Mouse (Mus musculus) liver, postnatal 0 days (tissue): ENCODE results near the gene Dhodh. TPM values are rescaled to one million over a fixed set of nuclear protein-coding genes. Genes with fewer than 3 reads are reported as not detected.
A peak's percentile ranks its signal among the peaks of the same experiment; 100 is the strongest.

Experiments
- ATAC-seq: fragments of 200-750 bp; cut with Nextera tagmentation; 2 replicates; pipeline ENCODE4 v1.8.0; 2017; ENCODE audit warnings: mild to moderate bottlenecking, moderate library complexity
- DNase-seq: peaks from one replicate; pipeline ENCODE4 v3.0.0-alpha.2; 2016
- H3K27ac ChIP-seq: fragments of 300-500 bp; sonication (generic); 2 replicates; pipeline ENCODE4 v1.5.1; 2014; ENCODE audit warnings: antibody characterized with exemption, moderate library complexity, mild to moderate bottlenecking, low read depth
- H3K27me3 ChIP-seq: fragments of 300-500 bp; sonication (generic); 2 replicates; pipeline ENCODE4 v1.6.1; 2014; ENCODE audit warnings: low read length, control low read depth, mixed read lengths; ENCODE audit not compliant: insufficient read depth
- H3K36me3 ChIP-seq: fragments of 300-500 bp; sonication (generic); replicated peaks from 2 replicates; pipeline ENCODE4 v1.6.1; 2014; ENCODE audit warnings: mild to moderate bottlenecking, control low read depth, low read length, moderate library complexity, mixed read lengths; ENCODE audit not compliant: insufficient read depth
- H3K4me1 ChIP-seq: fragments of 300-500 bp; sonication (generic); 2 replicates; pipeline ENCODE4 v1.6.1; 2014; ENCODE audit warnings: antibody characterized with exemption, mild to moderate bottlenecking, control low read depth; ENCODE audit not compliant: insufficient read depth
- H3K4me2 ChIP-seq: fragments of 300-500 bp; sonication (generic); 2 replicates; pipeline ENCODE4 v1.6.1; 2014; ENCODE audit warnings: low read depth, mild to moderate bottlenecking, low read length, moderate library complexity, mixed read lengths
- H3K4me3 ChIP-seq: fragments of 300-500 bp; sonication (generic); 2 replicates; pipeline ENCODE4 v1.5.1; 2014; ENCODE audit warnings: low read depth, low read length
- H3K9ac ChIP-seq: fragments of 300-500 bp; sonication (generic); replicated peaks from 2 replicates; pipeline ENCODE4 v1.6.1; 2014; ENCODE audit warnings: mild to moderate bottlenecking, moderate library complexity
- H3K9me3 ChIP-seq: fragments of 300-500 bp; sonication (generic); 2 replicates; pipeline ENCODE4 v1.6.1; 2016; ENCODE audit warnings: mild to moderate bottlenecking, control low read depth, low read length, mixed read lengths
- CTCF ChIP-seq: sonication (generic); IDR thresholded peaks from 2 replicates; pipeline ENCODE4 v1.5.1; 2016; ENCODE audit warnings: antibody characterized with exemption, low read depth
- EP300 ChIP-seq: IDR thresholded peaks from 2 replicates; pipeline ENCODE4 v1.6.1; 2016; ENCODE audit warnings: antibody characterized with exemption, low read depth, mild to moderate bottlenecking
- WGBS: fragments of 180-500 bp; shearing (Covaris S2); extraction: QIAGEN DNeasy Blood & Tissue Kit; methylation state at CpG from one replicate; pipeline ENCODE4 v1.1.7; 2014; ENCODE audit not compliant: insufficient replicate concordance; 5-methylcytosine and 5-hydroxymethylcytosine counted together
- polyA plus RNA-seq: library from polyadenylated mRNA; unstranded; fragments of >200 nt; fragmentation: Nextera tagmentation; extraction: Ambion mirVana; gene quantifications from 2 replicates; pipeline ENCODE4 v1.2.1, GENCODE M21; 2015

Dhodh gene
- polyA plus RNA-seq, 1 experiment from 2014 or later: 11.4 TPM

- 29% methylated on average over 27 of the region's 27 CpGs for WGBS
- Histone ChIP-seq H3K4me3 (peak within 1 kb of the TSS; percentile 48), H3K36me3 (no peaks in the 10 kb centered on the region), H3K9me3 (peaks cover 2% of the 10 kb centered on the region; the same call in 1 of the 2 replicates), H3K27me3 (no peaks in the 10 kb centered on the region), H3K4me2 (peak within 1 kb of the TSS; percentile 66), H3K4me1 (peaks cover 11% of the 10 kb centered on the region; the same call in 1 of the 2 replicates), H3K27ac (peak within 1 kb of the TSS; percentile 60), H3K9ac (peak within 1 kb of the TSS; percentile 52)
- peak; percentile 52 for DNase-seq
- ATAC-seq: peak; percentile 75
- TF ChIP-seq CTCF: peak; percentile 25; the same call in 1 of the 2 replicates
- peak; percentile 69 for TF ChIP-seq EP300
These were observed 6.1 kb upstream of the Dhodh start, which contains the start of gene Pkd1l3 for GRCm38 (mm10) chr8:109614243-109615210. TSS of gene Pkd1l3 (plus strand) at chr8:109614517.

GRCm38 (mm10) chr8:109609153-109609502, 655 bp upstream of the Dhodh start:
- TF ChIP-seq CTCF (no peak), EP300 (peak; percentile 61; the same call in 1 of the 2 replicates)
- H3K4me1 ChIP-seq: peaks cover 20% of the 10 kb centered on the region
- 0 out of 2 replicates have a peak, but pooled peaks cover 6% of the 10 kb centered on the region for H3K36me3 ChIP-seq
- H3K27ac ChIP-seq: peak overlapping the region; percentile 98
- DNase-seq (peak; percentile 57), ATAC-seq (peak; percentile 5; the same call in 1 of the 2 replicates)
- whole genome bisulfite sequencing: 11% methylated on average over 5 of the region's 5 CpGs
- H3K9me3 ChIP-seq: no peaks in the 10 kb centered on the region
- peak overlapping the region; percentile 99 for H3K4me2 ChIP-seq
- peak overlapping the region; percentile 72 for H3K9ac ChIP-seq
- H3K27me3 ChIP-seq: no peaks in the 10 kb centered on the region
- peak overlapping the region; percentile 66 for H3K4me3 ChIP-seq

GRCm38 (mm10) chr8:109607650-109608049, 823 bp downstream of the Dhodh start:
- ATAC-seq (no peak), DNase-seq (no peak)
- H3K9me3 ChIP-seq: no peaks in the 10 kb centered on the region
- H3K4me1 ChIP-seq: peaks cover 18% of the 10 kb centered on the region
- TF ChIP-seq EP300 (no peak), CTCF (no peak)
- H3K27ac ChIP-seq: no peak overlapping the region; the same call in 1 of the 2 replicates
- peak overlapping the region; percentile 66 for H3K4me3 ChIP-seq
- H3K9ac ChIP-seq: peak overlapping the region; percentile 72
- peak overlapping the region; percentile 99 for H3K4me2 ChIP-seq
- 4% methylated on average over 12 of the region's 12 CpGs for WGBS
- H3K36me3 ChIP-seq: peaks cover 16% of the 10 kb centered on the region
- no peaks in the 10 kb centered on the region for H3K27me3 ChIP-seq

- DNase-seq: no peak
- TF ChIP-seq CTCF (no peak), EP300 (no peak)
- peaks cover 18% of the 10 kb centered on the region for H3K4me1 ChIP-seq
- no peak overlapping the region for H3K9ac ChIP-seq
- 70% methylated on average over 2 of the region's 2 CpGs for WGBS
- H3K4me2 ChIP-seq: no peak overlapping the region
- H3K9me3 ChIP-seq: no peaks in the 10 kb centered on the region
- H3K4me3 ChIP-seq: no peak overlapping the region
- ATAC-seq: no peak
- H3K27me3 ChIP-seq: no peaks in the 10 kb centered on the region
- peaks cover 23% of the 10 kb centered on the region for H3K36me3 ChIP-seq
- no peak overlapping the region for H3K27ac ChIP-seq
These were observed 1.7 kb downstream of the Dhodh start for GRCm38 (mm10) chr8:109606725-109607124.

- peak; percentile 37; the same call in 1 of the 2 replicates for ATAC-seq
- H3K27me3 ChIP-seq: no peaks in the 10 kb centered on the region
- no peak overlapping the region for H3K27ac ChIP-seq
- H3K36me3 ChIP-seq: peaks cover 19% of the 10 kb centered on the region
- H3K4me1 ChIP-seq: peaks cover 7% of the 10 kb centered on the region; the same call in 1 of the 2 replicates
- no peak overlapping the region for H3K4me3 ChIP-seq
- TF ChIP-seq EP300 (no peak), CTCF (peak; percentile 95)
- no peaks in the 10 kb centered on the region for H3K9me3 ChIP-seq
- DNase-seq: peak; percentile 82
- 43% methylated on average over 8 of the region's 8 CpGs for WGBS
- no peak overlapping the region for H3K9ac ChIP-seq
- no peak overlapping the region for H3K4me2 ChIP-seq
These were observed 12.6 kb downstream of the Dhodh start for GRCm38 (mm10) chr8:109595854-109596253.

- DNase-seq: peak; percentile 34
- TF ChIP-seq EP300: no peak
- TF ChIP-seq CTCF: peak; percentile 76
- peak; percentile 35; the same call in 1 of the 2 replicates for ATAC-seq
- WGBS: 63% methylated on average over 6 of the region's 6 CpGs
- Histone ChIP-seq H3K9ac (no peak overlapping the region), H3K9me3 (no peaks in the 10 kb centered on the region), H3K4me1 (peaks cover 7% of the 10 kb centered on the region; the same call in 1 of the 2 replicates), H3K36me3 (peaks cover 13% of the 10 kb centered on the region), H3K27ac (no peak overlapping the region), H3K4me3 (no peak overlapping the region), H3K27me3 (no peaks in the 10 kb centered on the region), H3K4me2 (no peak overlapping the region)
These were observed 15.2 kb downstream of the Dhodh start for GRCm38 (mm10) chr8:109593117-109593788.
